Mouse (Mus musculus): ENCODE results near the gene Stra8. TPM values are rescaled to one million over a fixed set of nuclear protein-coding genes. Genes with fewer than 3 reads are reported as not detected.

Stra8 gene
- total and polyA plus RNA-seq, 2 experiments from 2014 or later = not detected

- Histone ChIP-seq H3K4me2 (ENCODE audit: low read depth, low read length, poor library complexity, severe bottlenecking) (peak overlapping the region; percentile 62; the same call in 1 of the 2 replicates), H3K9me3 (ENCODE audit: low read length) (no peaks in the 10 kb centered on the region), H3K27me3 (ENCODE audit: insufficient read depth, low read length) (no peaks in the 10 kb centered on the region), H3K9ac (replicated peaks; ENCODE audit: low read length, poor library complexity, severe bottlenecking) (0 out of 2 replicates have a peak overlapping the region, but pooled peaks have one; percentile 80), H3K36me3 (ENCODE audit: insufficient read depth, low read length) (peaks cover 5% of the 10 kb centered on the region; the same call in 1 of the 2 replicates), H3K4me3 (ENCODE audit: low read depth, low read length) (no peak overlapping the region), H3K27ac (ENCODE audit: low read depth, low read length) (peak overlapping the region; percentile 43; the same call in 1 of the 2 replicates), H3K4me1 (ENCODE audit: insufficient read depth, low read length) (peaks cover 9% of the 10 kb centered on the region; the same call in 1 of the 2 replicates)
- DNase-seq (ENCODE audit: low spot score) (no peak), ATAC-seq (ENCODE audit: low FRiP score) (no peak)
- peak; percentile 22; the same call in 1 of the 2 replicates for TF ChIP-seq CTCF (IDR thresholded peaks at IDR 0.05)
- WGBS = 64% methylated on average over 12 of the region's 12 CpGs
Measured at GRCm38 (mm10) chr6:34875966-34876834, 43.8 kb upstream of the Stra8 start.

- WGBS = 30% methylated on average over 2 of the region's 2 CpGs
- H3K9ac ChIP-seq (replicated peaks; ENCODE audit: low read length, poor library complexity, severe bottlenecking) = 0 out of 2 replicates have a peak overlapping the region, but pooled peaks have one; percentile 80
- H3K4me3 ChIP-seq (ENCODE audit: low read depth, low read length) = peak overlapping the region; percentile 58
- ATAC-seq (ENCODE audit: low FRiP score) = no peak
- peak overlapping the region; percentile 43; the same call in 1 of the 2 replicates for H3K27ac ChIP-seq (ENCODE audit: low read depth, low read length)
- H3K4me1 ChIP-seq (ENCODE audit: insufficient read depth, low read length) = peaks cover 9% of the 10 kb centered on the region; the same call in 1 of the 2 replicates
- H3K27me3 ChIP-seq (ENCODE audit: insufficient read depth, low read length) = no peaks in the 10 kb centered on the region
- no peak for DNase-seq (ENCODE audit: low spot score)
- peaks cover 7% of the 10 kb centered on the region; the same call in 1 of the 2 replicates for H3K36me3 ChIP-seq (ENCODE audit: insufficient read depth, low read length)
- peak overlapping the region; percentile 62 for H3K4me2 ChIP-seq (ENCODE audit: low read depth, low read length, poor library complexity, severe bottlenecking)
- no peak for TF ChIP-seq CTCF (IDR thresholded peaks at IDR 0.05)
- H3K9me3 ChIP-seq (ENCODE audit: low read length) = no peaks in the 10 kb centered on the region
Measured at GRCm38 (mm10) chr6:34876835-34877156, 43.2 kb upstream of the Stra8 start.

- H3K4me3 ChIP-seq (ENCODE audit: low read depth, low read length) = peak within 1 kb of the TSS; percentile 58
- peak within 1 kb of the TSS; percentile 88 for H3K27ac ChIP-seq (ENCODE audit: low read depth, low read length)
- H3K4me2 ChIP-seq (ENCODE audit: low read depth, low read length, poor library complexity, severe bottlenecking) = peak within 1 kb of the TSS; percentile 62
- H3K36me3 ChIP-seq (ENCODE audit: insufficient read depth, low read length) = peaks cover 7% of the 10 kb centered on the region; the same call in 1 of the 2 replicates
- ATAC-seq (ENCODE audit: low FRiP score) (peak; percentile 93), DNase-seq (ENCODE audit: low spot score) (peak; percentile 95)
- H3K9me3 ChIP-seq (ENCODE audit: low read length) = no peaks in the 10 kb centered on the region
- peak within 1 kb of the TSS; percentile 80 for H3K9ac ChIP-seq (replicated peaks; ENCODE audit: low read length, poor library complexity, severe bottlenecking)
- TF ChIP-seq CTCF (IDR thresholded peaks at IDR 0.05) = peak; percentile 63
- under 1% methylated on average over 55 of the region's 56 CpGs for WGBS
- H3K4me1 ChIP-seq (ENCODE audit: insufficient read depth, low read length) = peaks cover 9% of the 10 kb centered on the region; the same call in 1 of the 2 replicates
- H3K27me3 ChIP-seq (ENCODE audit: insufficient read depth, low read length) = no peaks in the 10 kb centered on the region
Measured at GRCm38 (mm10) chr6:34877509-34878321, 42.2 kb upstream of the Stra8 start, which contains the start of gene Cyren. Gene Cyren, minus strand, starts transcription at chr6:34878060.

- WGBS = 88% methylated on average over 16 of the region's 16 CpGs
- Histone ChIP-seq H3K4me3 (ENCODE audit: low read depth, low read length) (no peak overlapping the region), H3K9me3 (ENCODE audit: low read length) (no peaks in the 10 kb centered on the region), H3K27ac (ENCODE audit: low read depth, low read length) (no peak overlapping the region), H3K27me3 (ENCODE audit: insufficient read depth, low read length) (no peaks in the 10 kb centered on the region), H3K4me1 (ENCODE audit: insufficient read depth, low read length) (peaks cover 9% of the 10 kb centered on the region; the same call in 1 of the 2 replicates), H3K4me2 (ENCODE audit: low read depth, low read length, poor library complexity, severe bottlenecking) (no peak overlapping the region), H3K9ac (replicated peaks; ENCODE audit: low read length, poor library complexity, severe bottlenecking) (0 out of 2 replicates have a peak overlapping the region, but pooled peaks have one; percentile 4), H3K36me3 (ENCODE audit: insufficient read depth, low read length) (peaks cover 13% of the 10 kb centered on the region)
- TF ChIP-seq CTCF (IDR thresholded peaks at IDR 0.05) = no peak
- ATAC-seq (ENCODE audit: low FRiP score) (no peak), DNase-seq (ENCODE audit: low spot score) (no peak)
Measured at GRCm38 (mm10) chr6:34879101-34879740, 40.7 kb upstream of the Stra8 start.

GRCm38 (mm10) chr6:34879911-34880475 is 40.0 kb upstream of the Stra8 start:
- peak; percentile 72 for TF ChIP-seq CTCF (IDR thresholded peaks at IDR 0.05)
- no peak for ATAC-seq (ENCODE audit: low FRiP score)
- 58% methylated on average over 6 of the region's 6 CpGs for WGBS

More at GRCm38 (mm10) chr6:34879911-34880475, 40.0 kb upstream of the Stra8 start:
- DNase-seq (ENCODE audit: low spot score) = peak; percentile 64
- no peaks in the 10 kb centered on the region for H3K9me3 ChIP-seq (ENCODE audit: low read length)
- H3K36me3 ChIP-seq (ENCODE audit: insufficient read depth, low read length) = peaks cover 20% of the 10 kb centered on the region
- no peak overlapping the region for H3K4me2 ChIP-seq (ENCODE audit: low read depth, low read length, poor library complexity, severe bottlenecking)
- H3K27me3 ChIP-seq (ENCODE audit: insufficient read depth, low read length) = no peaks in the 10 kb centered on the region
- peaks cover 9% of the 10 kb centered on the region; the same call in 1 of the 2 replicates for H3K4me1 ChIP-seq (ENCODE audit: insufficient read depth, low read length)
- H3K4me3 ChIP-seq (ENCODE audit: low read depth, low read length) = no peak overlapping the region
- H3K27ac ChIP-seq (ENCODE audit: low read depth, low read length) = no peak overlapping the region
- H3K9ac ChIP-seq (replicated peaks; ENCODE audit: low read length, poor library complexity, severe bottlenecking) = no peak overlapping the region
